Mouse (Mus musculus) urinary bladder, postnatal 4 days (tissue): ENCODE results near the gene Nxnl2.
"Not testable (repeated sequence)": the region's sequence is repeated elsewhere in the genome, so short reads cannot be mapped to it uniquely, and the experiment has no call there.

ENCODE experiments used
- DNase-seq, 2 experiments: peaks; one replicate each; pipeline ENCODE4 v3.0.0; 2021 to 2022; ENCODE audit warnings: low spot score in 2 of 2

The Nxnl2 gene

DNA sequence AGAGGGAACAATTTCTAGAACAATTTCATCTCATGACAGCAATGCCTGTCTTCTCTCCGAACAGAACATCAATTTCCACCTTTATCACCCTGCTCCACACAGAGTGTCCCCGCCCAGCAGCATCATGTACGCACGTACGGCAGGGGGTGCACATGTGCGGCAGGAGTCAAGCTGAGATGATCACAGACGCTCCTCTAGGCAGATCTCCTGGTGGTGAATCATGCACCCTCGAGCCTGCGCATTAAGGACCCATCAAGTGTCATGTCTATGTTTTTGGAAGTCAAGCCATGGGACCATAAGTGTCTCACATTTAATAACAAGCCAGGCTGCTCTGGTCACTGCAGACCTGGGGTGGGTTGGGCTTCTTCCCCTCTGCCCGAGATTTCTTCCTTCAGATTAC lies 8.1 kb downstream of the Nxnl2 start:
- no peak for DNase-seq

DNA sequence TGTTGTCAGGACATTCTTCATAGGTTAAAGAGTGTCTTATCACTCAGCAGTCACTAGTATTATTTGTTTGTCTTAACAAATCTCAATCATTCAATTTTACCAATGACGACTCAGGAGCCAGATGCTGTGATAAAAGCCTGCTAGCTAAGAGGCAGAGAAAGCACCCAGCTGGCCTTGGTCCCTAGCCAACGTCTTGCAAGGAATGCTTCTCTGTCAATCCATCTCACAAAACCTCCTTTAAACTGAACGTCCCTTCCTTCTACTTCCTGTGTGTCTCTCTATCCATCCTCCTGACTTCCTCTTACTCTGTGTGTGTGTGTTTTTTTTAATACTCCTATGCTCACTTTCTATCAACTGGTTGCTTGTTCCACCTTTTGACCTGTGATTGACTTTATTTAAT lies 8.5 kb downstream of the Nxnl2 start:
- no peak for DNase-seq

GRCm38 (mm10) chr13:51182236-51182635 lies 11.4 kb downstream of the Nxnl2 start:
- DNase-seq: no peak

DNA sequence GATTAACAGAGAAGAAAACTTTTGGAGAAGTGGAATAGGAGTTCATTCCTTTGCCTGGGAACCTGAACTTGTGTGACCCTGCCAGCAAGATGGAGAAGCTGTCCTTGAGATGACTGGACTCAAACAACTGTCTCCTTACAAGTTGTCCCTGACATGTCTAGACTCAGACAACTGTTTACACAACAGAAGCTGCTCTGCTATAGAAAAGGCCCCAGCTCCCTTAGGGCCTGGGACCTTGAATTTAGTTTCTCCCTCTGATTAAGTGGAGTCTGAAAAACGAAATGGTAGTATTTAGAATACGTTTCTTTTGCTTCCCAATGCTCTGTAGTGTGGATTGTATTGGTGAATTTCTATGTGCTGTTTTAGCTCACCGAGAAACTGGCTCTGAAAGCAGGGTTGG lies 14.1 kb downstream of the Nxnl2 start:
- no peak for DNase-seq

DNA sequence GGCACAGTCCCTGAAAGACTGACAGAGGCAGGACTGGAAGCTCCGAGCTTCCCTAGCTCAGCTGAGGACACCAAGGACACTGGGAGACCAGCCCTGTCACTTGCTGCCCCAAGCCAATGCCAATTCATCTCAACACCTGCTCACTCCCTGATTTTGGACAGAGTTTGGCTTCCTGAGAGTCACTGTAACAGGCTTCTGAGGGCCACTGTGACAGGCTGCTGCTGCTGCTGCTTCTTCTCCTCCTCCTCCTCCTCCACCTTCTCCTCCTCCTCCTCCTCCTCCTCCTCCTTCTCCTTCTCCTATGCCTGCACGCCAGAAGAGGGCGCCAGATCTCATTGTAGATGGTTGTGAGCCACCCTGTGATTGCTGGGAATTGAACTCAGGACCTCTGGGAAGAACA lies 19.5 kb downstream of the Nxnl2 start:
- no peak for DNase-seq

GRCm38 (mm10) chr13:51191416-51192140 lies 20.8 kb downstream of the Nxnl2 start:
- DNase-seq: no peak

GRCm38 (mm10) chr13:51193893-51194292 lies 23.1 kb downstream of the Nxnl2 start:
- no peak for DNase-seq

DNA sequence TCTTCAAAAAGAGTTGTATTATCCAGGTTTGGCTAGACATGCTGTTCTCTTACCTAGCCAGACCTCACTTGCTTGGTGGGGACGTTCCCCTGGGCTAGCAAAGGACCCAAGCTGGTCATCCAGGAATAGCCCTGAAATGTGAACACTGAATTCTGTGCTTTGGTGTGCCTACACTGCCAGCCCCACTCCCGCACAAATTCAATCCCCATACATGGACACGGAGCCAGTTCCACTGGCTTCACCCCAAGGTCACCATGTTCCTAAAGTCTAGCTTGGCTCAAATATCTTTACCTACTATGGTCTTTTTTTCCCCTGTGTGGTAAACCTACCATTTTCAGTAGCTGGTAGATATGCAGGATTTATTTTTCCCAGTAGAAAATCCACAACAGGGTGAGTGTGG lies 26.9 kb downstream of the Nxnl2 start:
- no peak for DNase-seq

- no peak for DNase-seq
Observed at GRCm38 (mm10) chr13:51198186-51198585, 27.4 kb downstream of the Nxnl2 start.

DNA sequence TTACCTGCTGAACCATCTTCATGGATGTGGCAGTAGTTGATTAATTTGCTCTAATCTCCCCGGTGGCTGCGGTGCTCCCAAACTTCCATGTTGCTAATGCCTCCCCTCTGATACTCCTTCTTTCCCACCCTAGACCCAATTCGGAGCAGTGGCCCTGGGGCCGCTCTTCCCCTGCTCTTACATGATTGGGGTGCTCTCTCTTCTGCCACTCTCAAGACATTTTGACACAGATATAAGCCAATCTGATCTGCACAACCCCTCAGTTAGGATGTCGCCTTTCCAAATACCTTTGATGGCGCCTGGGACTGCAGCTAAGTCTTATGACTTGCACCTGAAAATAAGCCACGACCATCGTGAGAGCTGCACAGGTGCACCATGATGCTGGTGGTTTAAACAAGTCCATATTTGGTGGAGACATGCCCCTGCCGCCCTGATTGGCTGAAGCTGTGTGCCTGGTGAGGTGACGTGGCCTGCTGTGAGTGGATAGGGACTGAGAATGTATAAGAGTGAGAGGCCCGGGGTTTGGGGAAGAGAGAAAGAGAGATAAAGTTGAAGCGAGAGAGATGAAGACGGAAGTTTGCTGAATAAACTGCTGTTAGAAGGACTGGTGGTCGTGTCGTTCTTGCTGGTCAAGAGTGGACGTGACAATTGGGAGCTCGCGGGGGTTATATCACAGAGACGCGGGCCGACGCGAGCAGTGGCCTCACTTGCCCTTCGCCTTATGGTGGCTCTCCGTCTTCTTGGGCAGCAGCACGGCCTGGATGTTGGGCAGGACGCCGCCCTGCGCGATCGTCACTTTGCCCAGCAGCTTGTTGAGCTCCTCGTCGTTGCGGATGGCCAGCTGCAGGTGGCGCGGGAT lies 31.4 kb downstream of the Nxnl2 start:
- DNase-seq: not testable (repeated sequence)

DNA sequence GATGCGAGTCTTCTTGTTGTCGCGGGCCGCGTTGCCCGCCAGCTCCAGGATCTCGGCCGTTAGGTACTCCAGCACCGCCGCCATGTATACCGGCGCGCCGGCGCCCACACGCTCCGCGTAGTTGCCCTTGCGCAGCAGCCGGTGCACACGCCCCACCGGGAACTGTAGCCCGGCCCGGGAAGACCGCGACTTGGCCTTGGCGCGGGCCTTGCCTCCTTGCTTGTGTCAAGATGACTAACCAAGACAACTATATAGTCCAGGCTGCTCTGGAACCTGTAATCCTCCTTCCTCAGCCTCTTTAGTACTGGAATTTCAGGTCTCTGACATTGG lies 32.0 kb downstream of the Nxnl2 start:
- DNase-seq: peak in 1 of 2 experiments; percentile 54

DNA sequence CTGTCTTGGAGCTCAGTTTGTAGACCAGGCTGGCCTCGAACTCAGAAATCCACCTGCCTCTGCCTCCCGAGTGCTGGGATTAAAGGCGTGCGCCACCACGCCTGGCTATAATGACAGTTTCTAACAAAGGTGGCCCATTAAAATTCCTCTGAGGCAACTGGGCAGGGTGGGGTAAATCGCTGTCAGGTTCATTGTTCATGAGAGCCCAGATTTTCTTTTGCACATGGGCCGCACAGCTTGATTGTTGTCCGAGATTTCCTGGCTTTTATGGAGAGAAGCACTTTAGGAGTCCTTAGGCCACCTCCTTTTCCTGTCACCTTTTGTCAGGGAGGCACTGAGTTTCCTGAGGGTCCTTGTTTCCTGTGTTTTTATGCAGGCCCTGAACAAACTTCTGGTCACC lies 32.6 kb downstream of the Nxnl2 start:
- DNase-seq: no peak

- not testable (repeated sequence) for DNase-seq
Observed at GRCm38 (mm10) chr13:51204081-51204480, 33.3 kb downstream of the Nxnl2 start.

- DNase-seq: no peak
Observed at GRCm38 (mm10) chr13:51207965-51208364, 37.1 kb downstream of the Nxnl2 start.

GRCm38 (mm10) chr13:51208378-51209100 lies 37.7 kb downstream of the Nxnl2 start:
- no peak for DNase-seq

DNA sequence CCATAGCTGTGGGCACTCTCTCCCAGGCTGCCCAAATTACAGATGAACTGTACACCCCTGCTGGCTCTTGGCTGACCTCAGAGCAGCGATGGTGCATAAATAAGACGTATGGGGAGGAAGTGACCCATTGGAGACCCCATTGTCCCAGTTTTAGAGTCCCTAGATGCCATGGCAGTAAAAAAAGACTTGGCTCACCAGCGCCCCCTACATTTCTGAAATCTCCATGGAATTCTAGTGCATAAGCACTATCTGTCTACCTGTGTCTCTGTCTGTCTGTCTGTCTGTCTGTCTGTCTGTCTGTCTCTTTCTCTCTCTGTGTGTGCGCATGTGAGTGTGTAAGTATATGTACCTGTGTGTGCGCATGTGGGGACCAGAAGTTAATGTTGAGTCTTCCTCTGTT lies 39.8 kb downstream of the Nxnl2 start:
- no peak for DNase-seq

GRCm38 (mm10) chr13:51214746-51215145 lies 43.9 kb downstream of the Nxnl2 start:
- no peak for DNase-seq

DNA sequence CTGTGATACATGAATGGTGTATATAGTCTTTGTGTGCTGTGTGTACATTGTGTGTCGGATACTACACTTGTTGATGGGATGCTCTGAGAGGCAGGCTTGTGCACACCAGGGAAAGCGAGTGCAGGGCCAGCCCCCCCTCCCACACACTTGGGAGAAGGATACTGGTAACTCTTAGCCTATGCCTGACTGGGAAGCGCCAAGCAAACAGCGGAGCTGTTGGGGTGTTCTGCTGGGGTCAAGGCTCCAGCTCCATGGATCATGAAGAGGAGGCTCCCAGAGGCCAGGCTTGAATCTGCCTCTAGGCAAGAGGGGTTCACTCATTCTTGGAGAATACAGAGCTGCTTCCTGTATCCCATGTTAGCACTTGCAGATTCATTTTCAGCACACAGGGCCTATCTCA lies 50.1 kb downstream of the Nxnl2 start:
- DNase-seq: no peak

DNA sequence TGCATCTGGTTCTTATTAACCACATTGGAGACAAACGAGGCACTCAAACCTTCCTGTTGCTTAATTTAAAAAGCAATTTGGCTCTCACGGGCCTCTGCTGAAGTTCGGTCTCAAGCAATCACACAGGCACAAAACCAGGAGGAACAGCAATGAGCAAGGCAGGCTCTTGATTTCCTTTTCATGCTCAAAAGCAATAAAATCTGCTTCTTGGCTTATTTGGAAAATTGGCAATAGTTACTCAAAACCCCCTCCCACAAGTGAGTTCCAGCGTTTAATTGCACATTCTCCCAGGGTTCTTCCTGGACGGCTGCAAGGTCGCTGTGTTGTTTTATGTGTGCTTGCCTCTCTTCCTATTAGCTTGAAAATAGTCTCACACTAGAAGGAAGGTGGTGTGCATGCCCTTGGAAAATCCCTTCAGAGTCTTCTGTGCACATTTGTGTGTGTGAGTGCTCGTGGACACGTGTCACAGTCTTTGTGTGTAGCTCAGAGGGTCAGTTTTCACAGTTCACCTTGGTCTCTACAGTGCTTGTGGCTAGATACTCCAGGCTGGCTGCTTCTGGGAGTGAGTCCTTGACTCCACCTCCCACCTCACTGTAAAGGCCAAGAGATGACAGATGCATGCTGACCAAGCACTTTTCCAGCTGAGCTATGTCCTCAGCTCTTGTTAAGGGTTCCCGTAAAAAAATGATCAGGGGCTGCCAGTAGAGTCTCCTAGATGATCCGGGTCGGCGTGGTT lies 50.8 kb downstream of the Nxnl2 start:
- DNase-seq: peak in 1 of 2 experiments; percentile 44
